Comparison of ENCODE assay signal across 22 mouse cellular contexts in the genomic region with DNA sequence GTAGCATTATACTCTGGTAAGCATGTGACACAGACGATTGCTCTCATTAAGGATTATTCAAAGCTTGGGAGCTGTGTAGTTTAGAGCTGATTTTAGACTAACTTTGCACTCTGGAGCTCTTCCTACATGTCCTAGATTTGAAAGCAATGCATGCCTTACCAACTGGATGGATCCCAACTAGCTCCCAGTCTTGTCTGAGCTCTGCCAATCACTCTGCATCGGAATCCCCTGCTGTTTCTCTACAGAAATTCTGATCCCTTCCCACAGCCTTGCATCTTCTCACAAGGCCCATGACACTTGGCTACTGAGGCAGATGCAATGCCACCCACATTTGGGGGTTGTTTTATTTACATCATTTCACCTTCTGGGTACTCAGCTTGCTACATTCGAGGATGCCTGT.
DNase-seq lines count a peak whose midpoint lies in the region; TF ChIP-seq lines count a peak whose summit lies in the region.
"Had no signal": no experiment of that assay in that cellular context is flagged by ENCODE, and none has a peak within 500 bp of the region (broad histone marks: within the 10 kb centered on the region; RNA-seq: fewer than 3 reads in every experiment).

No protein-coding gene starts in this region.

- no peak overlapping the region; the same call in 1 of the 2 replicates for H3K27ac ChIP-seq in left cerebral cortex, adult 2 months
- H3K27ac ChIP-seq in cortical plate, adult 2 months (ENCODE audit: insufficient read depth, low read length): peak overlapping the region; percentile 22; the same call in 1 of the 2 replicates
- H3K27ac ChIP-seq in hindbrain, embryonic 10.5 days: no peak overlapping the region
- H3K27ac ChIP-seq: embryonic facial prominence, embryonic 12.5 days; heart, adult 2 months; hindbrain, embryonic 13.5 days; limb, embryonic 15.5 days; liver, embryonic 15.5 days; lung, embryonic 15.5 days; midbrain, embryonic 13.5 days had no signal

- no peaks in the 10 kb centered on the region for H3K27me3 ChIP-seq in hindbrain, embryonic 10.5 days (ENCODE audit: insufficient read depth, poor library complexity, severe bottlenecking)
- H3K27me3 ChIP-seq: embryonic facial prominence, embryonic 12.5 days; hindbrain, embryonic 13.5 days; limb, embryonic 15.5 days; liver, embryonic 15.5 days; lung, embryonic 15.5 days; megakaryocyte, embryonic 14.5 days; midbrain, embryonic 13.5 days had no signal

- TF ChIP-seq POLR2A in cortical plate, adult 2 months (IDR thresholded peaks at IDR 0.05; ENCODE audit: extremely low read depth, insufficient read depth, low read length): no peak

- H3K9me3 ChIP-seq in hindbrain, embryonic 10.5 days: no peaks in the 10 kb centered on the region
- H3K9me3 ChIP-seq: embryonic facial prominence, embryonic 12.5 days; hindbrain, embryonic 13.5 days; limb, embryonic 15.5 days; liver, embryonic 15.5 days; lung, embryonic 15.5 days; megakaryocyte, embryonic 14.5 days; midbrain, embryonic 13.5 days had no signal

- no peaks in the 10 kb centered on the region for H3K36me3 ChIP-seq in hindbrain, embryonic 10.5 days
- H3K36me3 ChIP-seq: embryonic facial prominence, embryonic 12.5 days; hindbrain, embryonic 13.5 days; limb, embryonic 15.5 days; liver, embryonic 15.5 days; lung, embryonic 15.5 days; midbrain, embryonic 13.5 days had no signal

- intact Hi-C loops in left cerebral cortex, adult 2 months (cut with DNase I): no loop called here

- peak; percentile 6 for DNase-seq in left cerebral cortex, adult 11 months (ENCODE audit: low spot score)
- no peak for DNase-seq in left cerebral cortex, adult 2 months (ENCODE audit: extremely low spot score in 1 of 2, low spot score in 2 of 2)
- peak; percentile 55 for DNase-seq in brain, adult 2 months (ENCODE audit: low read depth, low spot score)
- DNase-seq in layer of hippocampus, postnatal 14 days (ENCODE audit: low spot score in 2 of 2): peak; percentile 4 to 22
- no peak for DNase-seq in hindbrain, embryonic 10.5 days (ENCODE audit: low spot score)
- DNase-seq in urinary bladder, adult 18-20 months (ENCODE audit: low spot score in 2 of 2): no peak
- DNase-seq: adrenal gland, adult 2 months; cerebellum, adult 11-12 months; cerebellum, postnatal 14 days; gastrocnemius, postnatal 36 days; heart, adult 2 months; kidney, adult 11 months; kidney, postnatal 4 days; lung, postnatal 36 days had no signal

- WGBS in hindbrain, embryonic 10.5 days: 83% methylated on average over 3 of the region's 3 CpGs

- H3K4me3 ChIP-seq in left cerebral cortex, adult 2 months: no peak overlapping the region
- H3K4me3 ChIP-seq in cortical plate, adult 2 months (ENCODE audit: insufficient read depth, low read length): no peak overlapping the region
- H3K4me3 ChIP-seq in hindbrain, embryonic 10.5 days: no peak overlapping the region
- H3K4me3 ChIP-seq: embryonic facial prominence, embryonic 12.5 days; heart, adult 2 months; hindbrain, embryonic 13.5 days; limb, embryonic 15.5 days; liver, embryonic 15.5 days; lung, embryonic 15.5 days; megakaryocyte, embryonic 14.5 days; midbrain, embryonic 13.5 days had no signal

- TF ChIP-seq CTCF in left cerebral cortex, adult 2 months (IDR thresholded peaks at IDR 0.05): no peak
- TF ChIP-seq CTCF in cortical plate, adult 2 months (IDR thresholded peaks at IDR 0.05; ENCODE audit: extremely low read depth, insufficient read depth, low read length): no peak

- no peaks in the 10 kb centered on the region for H3K4me1 ChIP-seq in cortical plate, adult 2 months (ENCODE audit: control insufficient read depth, insufficient read depth, low read length)
- H3K4me1 ChIP-seq in hindbrain, embryonic 10.5 days (replicated peaks): no peaks in the 10 kb centered on the region
- H3K4me1 ChIP-seq: embryonic facial prominence, embryonic 12.5 days; hindbrain, embryonic 13.5 days; limb, embryonic 15.5 days; liver, embryonic 15.5 days; lung, embryonic 15.5 days; megakaryocyte, embryonic 14.5 days; midbrain, embryonic 13.5 days had no signal

Comparison
In these comparisons a context has a peak if more than half of its experiments do, and no peak if none do; other contexts are left out.
1. DNase-seq: peak in left cerebral cortex, adult 11 months (single experiment), brain, adult 2 months (single experiment) and layer of hippocampus, postnatal 14 days (2 of 2); none in left cerebral cortex, adult 2 months (0 of 2), hindbrain, embryonic 10.5 days (single experiment) and urinary bladder, adult 18-20 months (0 of 2).